Mouse (Mus musculus): ENCODE measurements at regions not wholly inside any gene's neighbourhood (a gene's known extent, or its start where the extent isn't known, plus 50 kb on each side); places are given as distances from the start of the nearest gene placed in this dataset.

GRCm38 (mm10) chr3:60311178-60311577, 161.5 kb upstream of the Mbnl1 start:
- no peak for DNase-seq (ENCODE audit: low read depth, low spot score)

- no peak for DNase-seq (ENCODE audit: low read depth, low spot score)
Observed at GRCm38 (mm10) chr3:60320213-60320936, 152.3 kb upstream of the Mbnl1 start.

GRCm38 (mm10) chr3:60323514-60323913, 149.1 kb upstream of the Mbnl1 start:
- no peak for DNase-seq (ENCODE audit: low read depth, low spot score)

- DNase-seq (ENCODE audit: low read depth, low spot score) = no peak
Observed at GRCm38 (mm10) chr3:60324416-60324815, 148.2 kb upstream of the Mbnl1 start.

- no peak for DNase-seq (ENCODE audit: low read depth, low spot score)
Observed at GRCm38 (mm10) chr3:60324969-60325368, 147.7 kb upstream of the Mbnl1 start.

- no peak for DNase-seq (ENCODE audit: low read depth, low spot score)
Observed at GRCm38 (mm10) chr3:60332460-60332859, 140.2 kb upstream of the Mbnl1 start.

- DNase-seq (ENCODE audit: low read depth, low spot score) = no peak
Observed at GRCm38 (mm10) chr3:60333669-60334068, 139.0 kb upstream of the Mbnl1 start.

GRCm38 (mm10) chr3:60334133-60334532, 138.5 kb upstream of the Mbnl1 start:
- no peak for DNase-seq (ENCODE audit: low read depth, low spot score)

GRCm38 (mm10) chr3:60346390-60346789, 126.2 kb upstream of the Mbnl1 start:
- no peak for DNase-seq (ENCODE audit: low read depth, low spot score)

GRCm38 (mm10) chr3:60347049-60347448, 125.6 kb upstream of the Mbnl1 start:
- no peak for DNase-seq (ENCODE audit: low read depth, low spot score)

- no peak for DNase-seq (ENCODE audit: low read depth, low spot score)
Observed at GRCm38 (mm10) chr3:60371176-60371965, 101.3 kb upstream of the Mbnl1 start.

- DNase-seq (ENCODE audit: low read depth, low spot score) = no peak
Observed at GRCm38 (mm10) chr3:60373662-60374061, 99.0 kb upstream of the Mbnl1 start.

- no peak for DNase-seq (ENCODE audit: low read depth, low spot score)
Observed at GRCm38 (mm10) chr3:60388593-60388992, 84.0 kb upstream of the Mbnl1 start.

GRCm38 (mm10) chr3:60389032-60389431, 83.6 kb upstream of the Mbnl1 start:
- DNase-seq (ENCODE audit: low read depth, low spot score) = no peak

- no peak for DNase-seq (ENCODE audit: low read depth, low spot score)
Observed at GRCm38 (mm10) chr3:60395299-60395698, 77.3 kb upstream of the Mbnl1 start.

- no peak for DNase-seq (ENCODE audit: low read depth, low spot score)
Observed at GRCm38 (mm10) chr3:60396971-60397370, 75.7 kb upstream of the Mbnl1 start.

GRCm38 (mm10) chr3:60398796-60399195, 73.8 kb upstream of the Mbnl1 start:
- DNase-seq (ENCODE audit: low read depth, low spot score) = no peak

GRCm38 (mm10) chr3:60402251-60402830, 70.3 kb upstream of the Mbnl1 start:
- DNase-seq (ENCODE audit: low read depth, low spot score) = no peak

- no peak for DNase-seq (ENCODE audit: low read depth, low spot score)
Observed at GRCm38 (mm10) chr3:60407426-60407825, 65.2 kb upstream of the Mbnl1 start.

GRCm38 (mm10) chr3:60407906-60408305, 64.7 kb upstream of the Mbnl1 start:
- no peak for DNase-seq (ENCODE audit: low read depth, low spot score)

GRCm38 (mm10) chr3:60408553-60409282, 63.9 kb upstream of the Mbnl1 start:
- no peak for DNase-seq (ENCODE audit: low read depth, low spot score)

GRCm38 (mm10) chr3:60409283-60409633, 63.4 kb upstream of the Mbnl1 start:
- DNase-seq (ENCODE audit: low read depth, low spot score) = no peak
